Mouse (Mus musculus): ENCODE data around the gene Raver1.

The Raver1 gene

GRCm38 (mm10) chr9:21036666-21037065 is 55.1 kb downstream of the Raver1 start:
- no peak for DNase-seq

GRCm38 (mm10) chr9:21036161-21036560 is 55.6 kb downstream of the Raver1 start:
- DNase-seq, result no peak

DNA sequence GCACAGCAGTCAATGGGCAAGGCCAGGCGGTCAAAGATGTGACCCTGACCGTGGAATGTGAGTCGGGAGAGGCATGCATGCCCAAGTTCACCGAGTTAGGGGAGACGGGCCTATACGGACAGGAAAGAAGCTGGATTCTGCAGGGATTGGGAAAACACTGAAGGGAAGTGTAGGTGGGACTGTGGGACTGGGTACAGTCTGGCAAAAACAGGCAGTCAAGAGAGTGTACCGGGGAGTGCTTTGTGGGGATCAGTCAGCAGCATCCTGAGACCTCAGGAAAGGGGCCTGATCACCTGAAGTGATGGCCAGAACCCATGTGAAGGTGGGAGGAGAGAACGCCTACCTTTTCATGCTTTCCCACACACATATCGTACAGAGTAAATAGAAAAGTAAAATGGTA is 56.2 kb downstream of the Raver1 start:
- DNase-seq, result no peak

GRCm38 (mm10) chr9:21034481-21035085 is 57.2 kb downstream of the Raver1 start:
- no peak for DNase-seq

- DNase-seq, result peak; percentile 45 to 47
These were observed 58.7 kb downstream of the Raver1 start for GRCm38 (mm10) chr9:21033136-21033535.

DNA sequence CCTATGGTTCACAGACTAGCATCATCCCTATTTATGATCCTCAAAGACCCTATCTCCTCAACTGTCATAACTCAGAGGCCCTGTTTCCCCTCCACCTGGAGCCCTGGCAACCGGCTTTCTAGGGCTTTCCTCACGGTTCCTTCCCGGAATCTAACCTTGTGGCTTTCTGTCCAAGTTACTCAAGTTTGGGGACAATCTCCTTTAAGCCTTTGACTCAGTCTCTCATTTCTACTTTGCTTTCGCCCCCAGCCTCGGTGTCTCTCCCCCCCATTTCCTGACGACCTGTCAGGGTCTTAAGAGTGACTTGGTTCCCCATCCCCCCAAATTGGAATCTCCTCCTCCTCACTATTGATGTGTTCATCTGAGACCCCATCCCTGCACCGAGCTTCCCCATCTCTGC is 59.3 kb downstream of the Raver1 start:
- DNase-seq, result no peak

DNA sequence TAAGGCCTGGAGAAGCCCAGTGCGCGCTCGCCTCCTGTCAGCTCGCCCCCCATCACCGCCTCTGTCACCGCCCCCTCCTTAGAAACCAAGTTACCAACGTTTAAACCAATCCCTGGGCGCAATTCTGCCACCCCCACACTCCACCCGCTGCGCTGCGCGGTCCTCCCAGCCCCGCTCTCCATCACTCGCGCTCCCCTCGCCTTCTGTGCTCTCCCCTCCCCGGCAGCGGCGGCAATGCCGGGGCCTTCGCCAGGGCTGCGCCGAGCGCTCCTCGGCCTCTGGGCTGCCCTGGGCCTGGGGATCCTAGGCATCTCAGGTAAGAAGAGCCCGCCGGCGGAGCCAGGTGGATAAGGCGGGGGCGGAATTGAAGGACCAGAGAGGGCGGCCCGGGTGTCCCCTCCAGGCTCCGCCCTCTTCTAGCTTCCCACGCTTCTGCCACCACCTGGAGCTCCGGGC is 59.9 kb downstream of the Raver1 start, which contains the start of gene Icam5:
Gene Icam5, plus strand, starts transcription at position 178 of the 456 bp plus-strand sequence.
- DNase-seq, result peak; percentile 51 to 54

DNA sequence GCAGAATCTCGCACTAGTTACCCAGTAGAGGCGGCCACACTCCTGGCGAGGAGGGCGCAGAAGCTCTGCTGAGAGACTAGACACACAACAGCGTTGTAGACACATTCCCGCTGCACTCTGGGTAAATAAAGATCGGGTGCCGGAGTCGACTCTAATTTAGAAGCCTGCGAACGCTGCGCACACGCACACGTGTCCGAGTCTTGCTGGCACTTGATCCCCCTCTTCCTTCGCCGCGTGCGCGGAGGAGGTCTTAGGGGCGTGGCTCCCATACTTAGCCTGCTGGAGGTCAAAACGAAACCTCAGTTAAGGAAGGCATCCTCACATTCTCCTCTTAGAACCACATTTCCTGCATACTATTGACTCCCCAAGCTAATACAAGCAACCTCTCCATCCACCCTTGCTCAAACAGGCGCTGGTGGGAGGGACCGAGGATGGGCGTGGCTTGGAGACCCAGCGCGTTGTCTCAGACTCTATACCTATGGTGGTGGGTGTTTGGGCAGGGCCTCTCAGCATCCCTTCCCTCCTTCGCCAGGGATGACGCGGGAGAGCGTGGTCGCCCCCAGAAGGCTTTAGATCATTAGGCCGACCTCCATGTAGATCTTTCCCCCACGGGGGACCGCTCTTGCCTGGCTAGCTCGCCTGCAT is 60.4 kb downstream of the Raver1 start:
- DNase-seq, result peak; percentile 59 to 61

- peak; percentile 83 to 91 for DNase-seq
These were observed 61.0 kb downstream of the Raver1 start for GRCm38 (mm10) chr9:21030781-21031250.

- DNase-seq, result no peak
These were observed 61.7 kb downstream of the Raver1 start for GRCm38 (mm10) chr9:21030055-21030600.

GRCm38 (mm10) chr9:21029291-21030054 is 62.3 kb downstream of the Raver1 start, which contains the start of gene Icam4:
Icam4 (plus strand) TSS chr9:21029373.
- DNase-seq, result peak; percentile 68 to 78

GRCm38 (mm10) chr9:21028560-21029110 is 63.2 kb downstream of the Raver1 start:
- no peak for DNase-seq

- peak in 1 of 2 experiments; percentile 38 for DNase-seq
These were observed 64.0 kb downstream of the Raver1 start for GRCm38 (mm10) chr9:21027774-21028290.

DNA sequence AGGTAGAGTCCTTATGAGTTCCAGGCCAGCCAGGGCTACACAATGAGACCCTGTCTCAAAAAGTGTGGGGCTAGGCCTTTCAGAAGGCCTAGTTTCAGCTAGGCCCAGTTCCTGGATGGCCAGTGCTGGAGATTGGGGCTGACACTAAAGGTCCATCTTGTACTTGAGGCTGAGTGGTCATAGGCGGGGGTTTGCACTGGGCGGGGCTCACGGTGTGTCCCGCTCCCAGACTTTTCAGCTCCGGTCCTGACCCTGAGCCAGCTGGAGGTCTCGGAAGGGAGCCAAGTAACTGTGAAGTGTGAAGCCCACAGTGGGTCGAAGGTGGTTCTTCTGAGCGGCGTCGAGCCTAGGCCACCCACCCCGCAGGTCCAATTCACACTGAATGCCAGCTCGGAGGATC is 65.0 kb downstream of the Raver1 start:
- DNase-seq, result no peak

DNA sequence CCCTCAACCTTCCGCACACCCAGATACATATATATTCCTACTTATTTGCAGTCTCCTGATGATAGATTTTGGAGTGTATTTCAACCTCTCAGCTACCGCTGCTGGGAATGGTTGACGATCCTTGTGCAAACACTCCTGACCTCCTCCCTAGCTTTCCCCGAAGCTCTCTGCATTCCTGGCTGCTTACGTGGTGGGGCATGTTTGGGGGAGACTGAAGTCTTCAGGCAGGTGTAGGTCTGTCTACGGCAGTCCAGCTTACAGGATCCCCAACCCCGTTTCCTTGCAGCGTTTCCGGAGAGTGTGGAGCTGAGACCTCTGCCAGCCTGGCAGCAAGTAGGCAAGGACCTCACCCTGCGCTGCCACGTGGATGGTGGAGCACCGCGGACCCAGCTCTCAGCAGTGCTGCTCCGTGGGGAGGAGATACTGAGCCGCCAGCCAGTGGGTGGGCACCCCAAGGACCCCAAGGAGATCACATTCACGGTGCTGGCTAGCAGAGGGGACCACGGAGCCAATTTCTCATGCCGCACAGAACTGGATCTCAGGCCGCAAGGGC is 66.5 kb downstream of the Raver1 start:
- no peak for DNase-seq

All from cerebellum, postnatal 14 days (tissue).